13 mouse cellular contexts compared by ENCODE assay signal in the genomic region with DNA sequence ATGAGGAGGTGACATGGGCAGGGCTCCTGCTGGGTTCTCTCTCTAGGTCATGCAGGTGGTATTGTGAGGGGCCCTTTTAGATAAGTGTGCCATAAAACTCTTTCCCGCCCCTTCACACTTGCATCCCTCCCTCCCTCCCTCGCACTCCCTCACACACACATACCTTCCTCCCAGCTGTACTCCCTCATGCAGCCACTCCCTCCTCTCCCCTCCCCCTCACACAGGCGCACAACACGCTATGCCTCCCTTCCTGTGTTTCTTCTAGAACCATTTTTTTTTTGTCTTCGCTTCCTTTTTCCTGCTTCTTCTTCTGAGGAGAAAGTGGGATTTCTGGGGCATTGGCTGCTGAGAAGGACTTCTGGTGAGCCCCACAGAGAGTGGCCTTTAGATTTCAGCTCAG. TPM values are rescaled to one million over a fixed set of nuclear protein-coding genes. Genes with fewer than 3 reads are reported as not detected.
DNase-seq lines count a peak whose midpoint lies in the region; ATAC-seq and TF ChIP-seq lines count a peak whose summit lies in the region.
"Had no signal": no experiment of that assay in that cellular context is flagged by ENCODE, and none has a peak within 500 bp of the region (broad histone marks: within the 10 kb centered on the region; RNA-seq: fewer than 3 reads in every experiment).

No protein-coding gene starts in this region.

- no peak for DNase-seq in kidney, postnatal 14 days
- DNase-seq in thymus, adult 2 months: peak; percentile 7
- DNase-seq in thymus, postnatal 10 days (ENCODE audit: low spot score in 2 of 2): no peak
- DNase-seq in thymus, postnatal 25 days: peak; percentile 27
- DNase-seq in forebrain, embryonic 14.5 days (ENCODE audit: low spot score): no peak
- no peak for DNase-seq in gastrocnemius, adult 18-20 months (ENCODE audit: low spot score)
- DNase-seq: right cerebral cortex, postnatal 4 days had no signal

- H3K36me3 ChIP-seq in kidney, embryonic 14.5 days (ENCODE audit: control insufficient read depth, insufficient read depth, low read length): no peaks in the 10 kb centered on the region
- no peaks in the 10 kb centered on the region for H3K36me3 ChIP-seq in thymus, adult 2 months (ENCODE audit: control insufficient read depth, insufficient read depth, low read length)
- H3K36me3 ChIP-seq in intestine, embryonic 16.5 days (ENCODE audit: control insufficient read depth, insufficient read depth, low read length): no peaks in the 10 kb centered on the region
- no peaks in the 10 kb centered on the region for H3K36me3 ChIP-seq in forebrain, embryonic 14.5 days (ENCODE audit: control insufficient read depth, insufficient read depth, low read length)
- H3K36me3 ChIP-seq: liver, embryonic 15.5 days had no signal

- no peak for TF ChIP-seq CTCF in thymus, adult 2 months (IDR thresholded peaks at IDR 0.05; ENCODE audit: borderline replicate concordance, control insufficient read depth, extremely low read depth, insufficient read depth, low read length, poor library complexity)

- H3K9me3 ChIP-seq in kidney, embryonic 14.5 days (ENCODE audit: control insufficient read depth, low read length): peaks cover 3% of the 10 kb centered on the region; the same call in 1 of the 2 replicates
- H3K9me3 ChIP-seq in intestine, embryonic 16.5 days (ENCODE audit: control insufficient read depth, low read length): no peaks in the 10 kb centered on the region
- no peaks in the 10 kb centered on the region for H3K9me3 ChIP-seq in forebrain, embryonic 14.5 days (replicated peaks; ENCODE audit: control insufficient read depth, low read length)
- H3K9me3 ChIP-seq: liver, embryonic 15.5 days had no signal

- ATAC-seq in kidney, embryonic 14.5 days (ENCODE audit: low FRiP score, low TSS enrichment): peak; percentile 86
- peak; percentile 78 for ATAC-seq in intestine, embryonic 16.5 days
- no peak for ATAC-seq in forebrain, embryonic 14.5 days
- ATAC-seq: inflammation-experienced regulatory T-cells, adult 6 months; midbrain, embryonic 16.5 days had no signal

- no peak overlapping the region for H3K4me3 ChIP-seq in kidney, embryonic 14.5 days (ENCODE audit: low read length)
- H3K4me3 ChIP-seq in thymus, adult 2 months (ENCODE audit: control insufficient read depth, insufficient read depth, low read length): no peak overlapping the region
- H3K4me3 ChIP-seq in intestine, embryonic 16.5 days (ENCODE audit: low read length): 0 out of 2 replicates have a peak overlapping the region, but pooled peaks have one; percentile 15
- no peak overlapping the region for H3K4me3 ChIP-seq in forebrain, embryonic 14.5 days (ENCODE audit: low read depth, low read length)
- H3K4me3 ChIP-seq: left cerebral cortex, adult 2 months; liver, embryonic 15.5 days had no signal

- H3K4me1 ChIP-seq in kidney, embryonic 14.5 days (ENCODE audit: control insufficient read depth, insufficient read depth, low read length): peaks cover 7% of the 10 kb centered on the region; the same call in 1 of the 2 replicates
- peaks cover 9% of the 10 kb centered on the region for H3K4me1 ChIP-seq in thymus, adult 2 months (replicated peaks; ENCODE audit: control insufficient read depth, insufficient read depth, low read length)
- peaks cover 18% of the 10 kb centered on the region; the same call in 1 of the 2 replicates for H3K4me1 ChIP-seq in intestine, embryonic 16.5 days (ENCODE audit: control insufficient read depth, insufficient read depth, low read length)
- no peaks in the 10 kb centered on the region for H3K4me1 ChIP-seq in forebrain, embryonic 14.5 days (ENCODE audit: control insufficient read depth, insufficient read depth, low read length)

- no peak for TF ChIP-seq POLR2A in thymus, adult 2 months (IDR thresholded peaks at IDR 0.05; ENCODE audit: control insufficient read depth, extremely low read depth, insufficient read depth, low read length, poor library complexity)

- H3K4me2 ChIP-seq in kidney, embryonic 14.5 days (replicated peaks; ENCODE audit: low read depth, low read length): no peak overlapping the region; the same call in 1 of the 2 replicates
- H3K4me2 ChIP-seq in intestine, embryonic 16.5 days (ENCODE audit: low read depth, low read length): peak overlapping the region; percentile 41
- H3K4me2 ChIP-seq in forebrain, embryonic 14.5 days (ENCODE audit: low read length): no peak overlapping the region
- H3K4me2 ChIP-seq: liver, embryonic 15.5 days had no signal

- H3K9ac ChIP-seq in kidney, embryonic 14.5 days (ENCODE audit: low read depth, low read length): no peak overlapping the region
- peak overlapping the region; percentile 30; the same call in 1 of the 2 replicates for H3K9ac ChIP-seq in intestine, embryonic 16.5 days (ENCODE audit: low read depth, low read length)
- H3K9ac ChIP-seq in forebrain, embryonic 14.5 days (ENCODE audit: low read length): no peak overlapping the region
- H3K9ac ChIP-seq: liver, embryonic 15.5 days had no signal

- WGBS in kidney, embryonic 14.5 days: 16% methylated on average over 5 of the region's 5 CpGs
- WGBS in thymus, adult 2 months: 48% methylated on average over 5 of the region's 5 CpGs
- 26% methylated on average over 5 of the region's 5 CpGs for WGBS in intestine, embryonic 16.5 days
- WGBS in forebrain, embryonic 14.5 days: 67% methylated on average over 5 of the region's 5 CpGs

- no peaks in the 10 kb centered on the region for H3K27me3 ChIP-seq in kidney, embryonic 14.5 days (ENCODE audit: control insufficient read depth, insufficient read depth, low read length)
- no peaks in the 10 kb centered on the region for H3K27me3 ChIP-seq in thymus, adult 2 months (ENCODE audit: control insufficient read depth, insufficient read depth, low read length)
- H3K27me3 ChIP-seq in intestine, embryonic 16.5 days (replicated peaks; ENCODE audit: control insufficient read depth, insufficient read depth, low read length): no peaks in the 10 kb centered on the region
- H3K27me3 ChIP-seq in forebrain, embryonic 14.5 days (replicated peaks; ENCODE audit: control insufficient read depth, insufficient read depth, low read length): no peaks in the 10 kb centered on the region
- H3K27me3 ChIP-seq: liver, embryonic 15.5 days had no signal

- H3K27ac ChIP-seq in kidney, embryonic 14.5 days (ENCODE audit: low read depth, low read length): peak overlapping the region; percentile 51; the same call in 1 of the 2 replicates
- H3K27ac ChIP-seq in thymus, adult 2 months (ENCODE audit: control insufficient read depth, insufficient read depth, low read length): no peak overlapping the region
- H3K27ac ChIP-seq in intestine, embryonic 16.5 days (ENCODE audit: low read length): peak overlapping the region; percentile 94
- no peak overlapping the region for H3K27ac ChIP-seq in forebrain, embryonic 14.5 days (ENCODE audit: low read depth, low read length)
- H3K27ac ChIP-seq: left cerebral cortex, adult 2 months; liver, embryonic 15.5 days had no signal

RNA-seq across cellular contexts. Expression of a gene that starts 45.8 kb away (rescaled TPM):
- 58.6 and 124 TPM in 2 replicates for polyA plus RNA-seq in kidney, embryonic 14.5 days (2014; fragmentation: Nextera tagmentation; extraction: Ambion mirVana)
- polyA plus RNA-seq in thymus, adult 2 months (2012; rRNA removed): 50.0 and 69.3 TPM in 2 replicates
- 108 and 127 TPM in 2 replicates for polyA plus RNA-seq in intestine, embryonic 16.5 days (2015; fragmentation: Nextera tagmentation; extraction: Ambion mirVana)
- polyA plus RNA-seq in forebrain, embryonic 14.5 days (2014; fragmentation: Nextera tagmentation; extraction: Ambion mirVana): 74.8 and 80.5 TPM in 2 replicates
- 10 to 100 TPM; 70.1 to 72.0 TPM for total RNA-seq in gastrocnemius, adult 18-20 months (2021)

Comparison
In these comparisons a context has a peak if more than half of its experiments do, and no peak if none do; other contexts are left out.
1. DNase-seq: peak in thymus, adult 2 months (single experiment) and thymus, postnatal 25 days (single experiment); none in kidney, postnatal 14 days (single experiment), thymus, postnatal 10 days (0 of 2), forebrain, embryonic 14.5 days (single experiment) and gastrocnemius, adult 18-20 months (single experiment).
2. H3K27ac ChIP-seq: peak in kidney, embryonic 14.5 days (single experiment) and intestine, embryonic 16.5 days (single experiment); none in thymus, adult 2 months (single experiment) and forebrain, embryonic 14.5 days (single experiment).